Mouse (Mus musculus) kidney, adult 2 months (tissue): Measurements from ENCODE around the gene Nt5dc1. TPM values are rescaled to one million over a fixed set of nuclear protein-coding genes. Genes with fewer than 3 reads are reported as not detected.

ENCODE experiments used
- DNase-seq: peaks from one replicate; pipeline ENCODE4 v3.0.0; 2021
- H3K27ac ChIP-seq: fragments of 200-500 bp; 2 replicates; pipeline ENCODE4 v1.5.1; 2012; ENCODE audit warnings: low read depth, low read length, control low read depth, inconsistent platforms; ENCODE audit not compliant: insufficient read depth
- H3K27me3 ChIP-seq: fragments of 200-500 bp; replicated peaks from 2 replicates; pipeline ENCODE4 v1.6.1; 2012; ENCODE audit warnings: mild to moderate bottlenecking, moderate library complexity, low read length, inconsistent platforms; ENCODE audit not compliant: control insufficient read depth, insufficient read depth
- H3K36me3 ChIP-seq: fragments of 200-500 bp; 2 replicates; pipeline ENCODE4 v1.6.1; 2012; ENCODE audit warnings: mild to moderate bottlenecking, moderate library complexity, low read length, inconsistent platforms; ENCODE audit not compliant: control insufficient read depth, insufficient read depth
- H3K4me1 ChIP-seq: fragments of 200-500 bp; 2 replicates; pipeline ENCODE4 v1.6.1; 2011; ENCODE audit warnings: low read length; ENCODE audit not compliant: control insufficient read depth, insufficient read depth
- H3K4me3 ChIP-seq: fragments of 200-500 bp; 2 replicates; pipeline ENCODE4 v1.5.1; 2011; ENCODE audit warnings: mild to moderate bottlenecking, low read depth, low read length, control low read depth; ENCODE audit not compliant: insufficient read depth
- CTCF ChIP-seq: fragments of 200-500 bp; conservative IDR thresholded peaks from 2 replicates; pipeline ENCODE4 v1.5.1; 2011; ENCODE audit warnings: low read depth, mild to moderate bottlenecking, control low read depth, low read length, moderate library complexity, mixed read lengths; ENCODE audit not compliant: insufficient read depth, insufficient read length
- POLR2A ChIP-seq: fragments of 200-500 bp; IDR thresholded peaks from one replicate; pipeline ENCODE4 v1.6.1; 2011; ENCODE audit warnings: low read depth, low read length, control low read depth
- WGBS: fragments of 180-500 bp; shearing (Covaris S2); methylation state at CpG from one replicate; pipeline ENCODE4 v1.1.7; 2018; 5-methylcytosine and 5-hydroxymethylcytosine counted together
- polyA plus RNA-seq: library from polyadenylated mRNA; depleted of rRNA; stranded (reverse); fragments of >200 nt; gene quantifications from 2 replicates; pipeline ENCODE4 v1.2.3, GENCODE M21; 2012; rRNA removed

Gene Nt5dc1
- polyA plus RNA-seq, 1 experiment = 13.3 TPM

DNA sequence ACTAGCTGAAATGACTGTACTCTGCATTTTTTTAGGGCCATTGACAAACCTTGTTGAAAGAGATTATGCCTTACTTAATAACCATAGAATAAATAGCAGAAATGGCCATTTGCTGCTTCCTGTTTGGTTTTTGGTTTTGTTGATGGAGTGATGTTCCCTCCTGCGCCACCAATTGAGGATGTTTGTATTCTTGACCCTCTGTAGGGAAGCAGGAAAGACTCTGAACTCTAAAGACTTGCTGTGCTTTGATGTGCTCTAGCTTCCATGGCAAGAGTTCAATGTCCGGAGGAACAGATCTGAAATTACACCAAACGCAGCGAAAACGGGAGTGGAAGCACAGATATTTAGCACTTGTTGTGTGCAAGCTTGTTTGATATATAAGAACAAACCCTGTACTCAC lies 173.6 kb downstream of the Nt5dc1 start:
- 57% methylated on average over 5 of the region's 5 CpGs for WGBS
- Histone ChIP-seq H3K4me3 (no peak overlapping the region), H3K36me3 (no peaks in the 10 kb centered on the region), H3K27ac (no peak overlapping the region), H3K4me1 (no peaks in the 10 kb centered on the region), H3K27me3 (no peaks in the 10 kb centered on the region)
- DNase-seq = no peak
- no peak for TF ChIP-seq POLR2A
- no peak for TF ChIP-seq CTCF

DNA sequence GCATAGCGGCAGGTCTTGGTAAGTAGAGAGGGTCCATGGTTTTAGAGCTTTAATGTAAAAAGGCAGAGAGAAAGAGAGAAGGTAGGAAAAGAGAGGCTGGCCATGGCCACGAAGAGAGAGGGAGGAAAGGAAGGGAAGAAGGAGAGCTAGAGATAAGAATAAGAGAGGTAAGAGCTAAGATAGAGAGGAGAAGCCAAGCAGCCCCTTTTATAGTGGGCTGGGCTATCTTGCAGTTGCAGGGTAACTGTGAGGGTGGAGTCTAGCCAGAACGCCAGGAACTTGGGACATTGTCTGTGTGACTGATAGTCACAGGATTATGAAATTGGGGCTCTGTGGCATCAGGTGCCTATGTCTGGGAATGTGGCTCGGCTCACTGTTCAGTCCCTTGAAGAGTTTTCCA lies 179.8 kb downstream of the Nt5dc1 start:
- Histone ChIP-seq H3K4me3 (no peak overlapping the region), H3K27ac (no peak overlapping the region), H3K36me3 (no peaks in the 10 kb centered on the region), H3K27me3 (no peaks in the 10 kb centered on the region), H3K4me1 (no peaks in the 10 kb centered on the region)
- no peak for TF ChIP-seq POLR2A
- no peak for TF ChIP-seq CTCF
- 80% methylated on average over 4 of the region's 4 CpGs for WGBS
- no peak for DNase-seq

Other genes starting within 250 kb of the Nt5dc1 start
- 8.0 and 8.6 TPM in 2 replicates for gene Dse, start 210.8 kb downstream of the Nt5dc1 start, polyA plus RNA-seq
- 26.0 and 28.3 TPM in 2 replicates for gene Tspyl1, start 136.4 kb downstream of the Nt5dc1 start, polyA plus RNA-seq
- 7.6 and 8.2 TPM in 2 replicates for gene Tspyl4, start 121.1 kb downstream of the Nt5dc1 start, polyA plus RNA-seq
- not detected in 2 replicates for gene Col10a1, start 28.6 kb downstream of the Nt5dc1 start, polyA plus RNA-seq
- gene Frk, start 64.8 kb upstream of the Nt5dc1 start, polyA plus RNA-seq = 3.7 and 3.8 TPM in 2 replicates